Mouse (Mus musculus) stomach, embryonic 14.5 days (tissue): ENCODE measurements around the gene Pigf. TPM values are rescaled to one million over a fixed set of nuclear protein-coding genes. Genes with fewer than 3 reads are reported as not detected.

Experiments
- polyA plus RNA-seq: library from polyadenylated mRNA; unstranded; fragments of >200 nt; fragmentation: Nextera tagmentation; extraction: Ambion mirVana; gene quantifications from 2 replicates; pipeline ENCODE4 v1.2.1, GENCODE M21; 2014

The Pigf gene
- polyA plus RNA-seq, 1 experiment from 2014 or later, result 47.4 TPM

Other genes starting within 250 kb of the Pigf start
- gene Tmem247, start 108.1 kb downstream of the Pigf start, polyA plus RNA-seq, result not detected in 2 replicates
- gene Atp6v1e2, start 77.5 kb downstream of the Pigf start, polyA plus RNA-seq, result not detected in 2 replicates
- gene Rhoq, start 62.3 kb downstream of the Pigf start, polyA plus RNA-seq, result 22.1 and 24.3 TPM in 2 replicates
- gene Cript, start 144 bp upstream of the Pigf start, polyA plus RNA-seq, result 132 and 142 TPM in 2 replicates
- gene Socs5, start 82.3 kb upstream of the Pigf start, polyA plus RNA-seq, result 15.2 and 15.9 TPM in 2 replicates
- 82.6 and 93.6 TPM in 2 replicates for gene Mcfd2, start 240.5 kb upstream of the Pigf start, polyA plus RNA-seq